Mouse (Mus musculus) myocyte (in vitro differentiated cells): ENCODE measurements at regions not wholly inside any gene's neighbourhood (a gene's known extent, or its start where the extent isn't known, plus 50 kb on each side); places are given as distances from the start of the nearest gene placed in this dataset.

ENCODE experiments used
- H3K27me3 ChIP-seq: one replicate; pipeline ENCODE4 v1.6.1; 2011; ENCODE audit not compliant: control insufficient read depth, insufficient read depth, insufficient read length
- H3K36me3 ChIP-seq: one replicate; pipeline ENCODE4 v1.6.1; 2011; ENCODE audit not compliant: control insufficient read depth, insufficient read depth
- H3K4me2 ChIP-seq: one replicate; pipeline ENCODE4 v1.6.1; 2011; ENCODE audit warnings: low read depth, control low read depth
- H3K4me3 ChIP-seq: one replicate; pipeline ENCODE4 v1.5.1; 2011; ENCODE audit warnings: mild to moderate bottlenecking, control low read depth, moderate library complexity
- H3K79me2 ChIP-seq: one replicate; pipeline ENCODE4 v1.6.1; 2011; ENCODE audit not compliant: control insufficient read depth, insufficient read depth
- H3ac ChIP-seq: one replicate; pipeline ENCODE4 v1.6.1; 2011; ENCODE audit not compliant: control insufficient read depth, insufficient read length
- CEBPB ChIP-seq: IDR thresholded peaks from 2 replicates; pipeline ENCODE4 v1.6.1; 2011; ENCODE audit warnings: mild to moderate bottlenecking, moderate library complexity; ENCODE audit not compliant: poor library complexity, insufficient read depth, severe bottlenecking
- E2F4 ChIP-seq: IDR thresholded peaks from one replicate; pipeline ENCODE4 v1.6.1; 2011; ENCODE audit warnings: mild to moderate bottlenecking, control low read depth, moderate library complexity; ENCODE audit not compliant: insufficient read depth
- MAX ChIP-seq: IDR thresholded peaks from one replicate; pipeline ENCODE4 v1.6.1; 2011; ENCODE audit warnings: low read depth, mild to moderate bottlenecking, control low read depth
- MYOD1 ChIP-seq, 3 experiments: IDR thresholded peaks; one replicate each; pipeline ENCODE4 v1.6.1; 2011; ENCODE audit warnings: control low read depth in 2 of 3, low read depth in 2 of 3, mild to moderate bottlenecking in 2 of 3, moderate library complexity in 1 of 3; ENCODE audit not compliant: insufficient read length in 2 of 3, control insufficient read depth in 1 of 3
- MYOG ChIP-seq, 3 experiments: IDR thresholded peaks; one replicate each; pipeline ENCODE4 v1.6.1; 2011; ENCODE audit warnings: control low read depth in 2 of 3, low read depth in 2 of 3, mild to moderate bottlenecking in 2 of 3; ENCODE audit not compliant: insufficient read length in 2 of 3, control insufficient read depth in 1 of 3, insufficient read depth in 1 of 3
- POLR2A ChIP-seq: IDR thresholded peaks from one replicate; pipeline ENCODE4 v1.6.1; 2011; ENCODE audit warnings: low read depth, mild to moderate bottlenecking, control low read depth, moderate library complexity; ENCODE audit not compliant: insufficient read length
- POLR2AphosphoS2 ChIP-seq: IDR thresholded peaks from one replicate; pipeline ENCODE4 v1.6.1; 2011; ENCODE audit warnings: low read depth, control low read depth; ENCODE audit not compliant: insufficient read length
- REST ChIP-seq: IDR thresholded peaks from one replicate; pipeline ENCODE4 v1.6.1; 2011; ENCODE audit warnings: mild to moderate bottlenecking, control low read depth, moderate library complexity; ENCODE audit not compliant: insufficient read depth, insufficient read length
- SRF ChIP-seq: IDR thresholded peaks from one replicate; pipeline ENCODE4 v1.6.1; 2011; ENCODE audit warnings: low read depth; ENCODE audit not compliant: control insufficient read depth, insufficient read length
- TCF12 ChIP-seq: IDR thresholded peaks from one replicate; pipeline ENCODE4 v1.6.1; 2011; ENCODE audit warnings: mild to moderate bottlenecking, control low read depth; ENCODE audit not compliant: poor library complexity, insufficient read depth, severe bottlenecking
- TCF3 ChIP-seq: IDR thresholded peaks from one replicate; pipeline ENCODE4 v1.6.1; 2011; ENCODE audit warnings: low read depth, control low read depth; ENCODE audit not compliant: insufficient read length
- USF1 ChIP-seq: IDR thresholded peaks from one replicate; pipeline ENCODE4 v1.6.1; 2011; ENCODE audit warnings: low read depth, mild to moderate bottlenecking, control low read depth, moderate library complexity

DNA sequence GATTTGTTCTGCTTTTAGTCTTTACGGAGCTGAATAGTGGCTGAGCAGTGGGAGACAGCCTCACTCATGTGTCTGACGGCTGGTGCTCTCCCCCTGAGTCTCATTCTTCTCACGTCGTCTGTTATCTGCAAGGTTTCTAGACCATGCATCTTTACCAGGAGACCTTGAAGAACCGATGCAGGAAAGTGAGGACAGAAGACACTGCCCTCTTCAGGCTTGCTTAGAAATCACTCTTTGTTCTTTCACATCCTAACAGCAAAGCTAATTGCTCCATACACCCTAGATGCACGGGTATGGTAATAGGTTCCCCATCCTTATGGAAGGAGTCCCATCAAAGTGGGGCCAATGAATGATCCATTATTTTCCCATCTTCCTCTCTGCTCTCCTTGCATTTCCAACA, 102.1 kb downstream of the Rpap3 start:
- no peak overlapping the region for H3K4me3 ChIP-seq
- no peak overlapping the region for H3K4me2 ChIP-seq
- H3K27me3 ChIP-seq, result peaks cover 20% of the 10 kb centered on the region
- H3K79me2 ChIP-seq, result no peaks in the 10 kb centered on the region
- H3K36me3 ChIP-seq, result no peaks in the 10 kb centered on the region
- TF ChIP-seq MAX (no peak), SRF (no peak), MYOD1 (IDR thresholded peaks at IDR 0.05; ENCODE audit: control insufficient read depth in 1 of 3, insufficient read length in 2 of 3, low read depth in 2 of 3) (no peak), MYOG (IDR thresholded peaks at IDR 0.05; ENCODE audit: control insufficient read depth in 1 of 3, insufficient read depth in 1 of 3, insufficient read length in 2 of 3, low read depth in 2 of 3) (no peak), REST (no peak), POLR2A (no peak), TCF12 (no peak), USF1 (no peak), POLR2AphosphoS2 (no peak), TCF3 (no peak), E2F4 (no peak), CEBPB (no peak)
- H3ac ChIP-seq, result no peak overlapping the region

DNA sequence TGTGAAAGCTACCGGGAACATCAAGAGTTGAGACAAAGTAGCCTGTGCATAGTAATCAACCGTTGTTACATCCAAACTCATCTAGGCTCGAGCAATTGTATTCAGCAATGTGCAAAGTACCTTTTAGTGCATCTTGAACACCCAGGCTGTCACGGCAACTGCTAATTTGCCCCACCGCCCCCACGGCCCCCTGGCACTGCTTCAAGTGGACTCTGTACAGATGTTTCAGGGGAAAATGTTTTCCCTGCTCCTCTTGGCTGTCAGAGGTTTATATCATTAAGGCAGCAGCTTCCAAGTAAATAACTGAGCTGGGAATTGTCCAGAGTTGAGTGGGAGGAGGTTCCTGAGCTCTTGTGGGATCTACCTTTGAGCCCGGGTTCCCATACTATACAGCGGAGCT, 107.4 kb downstream of the Rpap3 start:
- Histone ChIP-seq H3K36me3 (no peaks in the 10 kb centered on the region), H3K79me2 (no peaks in the 10 kb centered on the region), H3K4me2 (no peak overlapping the region), H3ac (no peak overlapping the region), H3K27me3 (no peaks in the 10 kb centered on the region), H3K4me3 (no peak overlapping the region)
- no peak for TF ChIP-seq POLR2A
- no peak for TF ChIP-seq USF1
- TF ChIP-seq MYOG (IDR thresholded peaks at IDR 0.05; ENCODE audit: control insufficient read depth in 1 of 3, insufficient read depth in 1 of 3, insufficient read length in 2 of 3, low read depth in 2 of 3), result no peak
- TF ChIP-seq POLR2AphosphoS2, result no peak

DNA sequence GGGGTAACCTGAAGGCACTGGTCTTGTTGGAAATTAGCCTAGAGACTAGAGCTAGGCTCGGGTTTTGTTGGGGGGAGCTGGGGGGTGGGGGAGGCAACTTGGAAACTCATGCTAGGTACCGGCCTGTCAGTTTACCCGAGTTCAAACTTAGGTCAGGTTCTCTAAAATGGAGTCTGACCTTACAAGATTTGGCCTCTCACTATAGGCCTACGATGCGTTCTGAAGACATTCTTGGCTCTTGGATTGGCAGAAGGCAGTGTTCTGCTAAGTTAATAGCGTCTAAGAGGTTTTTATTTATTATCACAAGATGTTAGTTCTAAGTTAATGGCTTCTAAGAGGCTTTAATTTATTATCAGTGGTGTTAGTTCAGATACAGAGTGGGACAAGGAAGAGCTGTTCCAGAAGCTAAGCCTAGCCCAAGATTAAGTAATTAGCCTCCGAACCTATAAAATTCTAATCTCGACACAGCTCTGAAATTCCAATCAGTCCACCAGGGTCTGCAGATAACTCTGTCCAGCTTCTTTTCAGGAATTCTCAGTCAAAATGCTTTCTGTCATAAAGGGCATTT, 109.0 kb downstream of the Rpap3 start:
- Histone ChIP-seq H3K4me2 (no peak overlapping the region), H3K27me3 (no peaks in the 10 kb centered on the region), H3K79me2 (no peaks in the 10 kb centered on the region), H3K4me3 (no peak overlapping the region), H3K36me3 (no peaks in the 10 kb centered on the region), H3ac (no peak overlapping the region)
- no peak for TF ChIP-seq USF1
- no peak for TF ChIP-seq POLR2A
- no peak for TF ChIP-seq MYOD1 (IDR thresholded peaks at IDR 0.05; ENCODE audit: control insufficient read depth in 1 of 3, insufficient read length in 2 of 3, low read depth in 2 of 3)
- no peak for TF ChIP-seq MAX
- TF ChIP-seq E2F4, result no peak
- no peak for TF ChIP-seq SRF
- TF ChIP-seq TCF3, result no peak
- TF ChIP-seq MYOG (IDR thresholded peaks at IDR 0.05; ENCODE audit: control insufficient read depth in 1 of 3, insufficient read depth in 1 of 3, insufficient read length in 2 of 3, low read depth in 2 of 3), result no peak
- TF ChIP-seq CEBPB, result no peak
- no peak for TF ChIP-seq REST
- no peak for TF ChIP-seq POLR2AphosphoS2
- TF ChIP-seq TCF12, result no peak

DNA sequence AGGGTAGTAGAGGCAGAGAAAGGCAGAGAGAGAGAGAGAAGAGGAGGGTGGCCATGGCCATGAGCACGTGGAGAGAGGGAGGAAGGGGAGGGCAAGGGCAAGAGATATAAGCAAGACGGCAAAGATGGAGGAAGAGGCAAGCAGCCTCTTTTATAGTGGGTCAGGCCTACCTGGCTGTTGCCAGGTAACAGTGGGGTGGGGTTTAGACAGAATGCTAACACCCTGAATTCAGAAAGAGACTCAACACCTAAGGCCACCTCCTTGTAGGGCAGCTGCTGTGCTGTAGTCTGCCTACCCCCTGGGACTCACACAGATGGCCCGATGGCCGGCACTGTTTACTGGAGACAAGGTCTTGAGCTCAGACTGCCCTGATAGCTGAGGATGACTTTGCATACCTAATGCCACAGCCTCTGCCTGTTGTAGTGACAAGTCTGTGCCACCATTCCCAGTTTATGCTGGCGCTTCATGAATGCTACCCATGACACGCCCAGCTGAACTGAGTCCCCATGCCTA, 110.3 kb downstream of the Rpap3 start:
- Histone ChIP-seq H3K4me3 (no peak overlapping the region), H3K27me3 (peaks cover 3% of the 10 kb centered on the region), H3K4me2 (no peak overlapping the region), H3K79me2 (no peaks in the 10 kb centered on the region), H3ac (no peak overlapping the region), H3K36me3 (no peaks in the 10 kb centered on the region)
- no peak for TF ChIP-seq MAX
- TF ChIP-seq CEBPB, result no peak
- TF ChIP-seq TCF3, result no peak
- no peak for TF ChIP-seq SRF
- TF ChIP-seq POLR2AphosphoS2, result no peak
- no peak for TF ChIP-seq TCF12
- no peak for TF ChIP-seq E2F4
- no peak for TF ChIP-seq MYOD1 (IDR thresholded peaks at IDR 0.05; ENCODE audit: control insufficient read depth in 1 of 3, insufficient read length in 2 of 3, low read depth in 2 of 3)
- no peak for TF ChIP-seq MYOG (IDR thresholded peaks at IDR 0.05; ENCODE audit: control insufficient read depth in 1 of 3, insufficient read depth in 1 of 3, insufficient read length in 2 of 3, low read depth in 2 of 3)
- no peak for TF ChIP-seq USF1
- no peak for TF ChIP-seq POLR2A
- TF ChIP-seq REST, result no peak

DNA sequence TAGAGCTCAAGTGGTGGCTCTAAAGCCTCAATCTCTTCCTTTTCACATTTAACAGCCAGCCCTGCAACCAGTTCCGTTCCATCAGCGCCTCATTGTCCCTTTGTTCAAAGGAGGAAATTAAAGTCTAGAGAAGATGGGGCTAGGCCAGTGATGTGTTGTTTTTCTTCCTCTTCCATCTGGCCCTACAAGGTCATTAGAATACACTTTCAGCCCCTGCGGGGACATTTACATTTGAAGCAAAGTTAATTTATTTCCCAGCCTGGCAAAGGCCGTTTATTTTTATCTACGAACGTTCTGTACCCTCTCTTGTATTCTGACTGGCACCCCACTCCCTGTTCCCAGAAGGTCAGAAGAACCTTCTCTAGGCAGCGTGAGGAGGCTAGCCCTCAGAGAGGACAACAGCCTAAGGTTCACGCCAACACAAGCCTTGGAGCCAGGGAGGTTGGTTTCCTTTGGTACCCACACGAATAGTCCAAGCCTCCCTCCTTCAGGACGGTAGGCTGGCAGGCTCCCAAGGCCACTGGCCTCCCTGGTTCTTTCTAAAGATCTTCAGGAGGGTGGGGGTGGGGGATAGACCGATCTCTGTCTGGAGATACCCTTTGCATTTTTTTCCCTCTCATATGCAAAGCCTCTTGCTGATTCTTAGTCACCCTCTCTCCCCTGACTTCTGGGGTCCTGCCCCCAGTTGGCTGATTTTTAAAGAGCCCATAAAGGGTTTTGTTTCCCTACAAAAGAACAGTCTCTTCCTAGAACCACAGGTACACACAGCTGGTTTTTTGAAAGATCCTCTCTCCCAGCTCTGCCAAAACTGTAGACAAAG, 111.6 kb downstream of the Rpap3 start:
- Histone ChIP-seq H3K27me3 (peaks cover 5% of the 10 kb centered on the region), H3ac (no peak overlapping the region), H3K36me3 (no peaks in the 10 kb centered on the region), H3K4me3 (no peak overlapping the region), H3K79me2 (no peaks in the 10 kb centered on the region), H3K4me2 (no peak overlapping the region)
- no peak for TF ChIP-seq CEBPB
- TF ChIP-seq E2F4, result no peak
- no peak for TF ChIP-seq MYOG (IDR thresholded peaks at IDR 0.05; ENCODE audit: control insufficient read depth in 1 of 3, insufficient read depth in 1 of 3, insufficient read length in 2 of 3, low read depth in 2 of 3)
- TF ChIP-seq USF1, result no peak
- no peak for TF ChIP-seq REST
- no peak for TF ChIP-seq MAX
- no peak for TF ChIP-seq MYOD1 (IDR thresholded peaks at IDR 0.05; ENCODE audit: control insufficient read depth in 1 of 3, insufficient read length in 2 of 3, low read depth in 2 of 3)
- TF ChIP-seq TCF3, result no peak
- no peak for TF ChIP-seq TCF12
- TF ChIP-seq POLR2AphosphoS2, result no peak
- no peak for TF ChIP-seq POLR2A
